Mouse (Mus musculus) neural tube, embryonic 12.5 days (tissue): ENCODE results near the gene Tnrc18. TPM values are rescaled to one million over a fixed set of nuclear protein-coding genes. Genes with fewer than 3 reads are reported as not detected.
A peak's percentile ranks its signal among the peaks of the same experiment; 100 is the strongest.

ENCODE experiments used
- ATAC-seq: fragments of 200-750 bp; cut with Nextera tagmentation; 2 replicates; pipeline ENCODE4 v1.8.0; 2017; ENCODE audit warnings: low read depth, mild to moderate bottlenecking, moderate TSS enrichment, moderate library complexity; ENCODE audit not compliant: low FRiP score
- H3K27ac ChIP-seq: fragments of 300-500 bp; sonication (generic); 2 replicates; pipeline ENCODE4 v1.5.1; 2016
- H3K27me3 ChIP-seq: fragments of 300-500 bp; sonication (generic); replicated peaks from 2 replicates; pipeline ENCODE4 v1.6.1; 2016; ENCODE audit warnings: mild to moderate bottlenecking
- H3K36me3 ChIP-seq: fragments of 300-500 bp; sonication (generic); 2 replicates; pipeline ENCODE4 v1.6.1; 2016; ENCODE audit warnings: mild to moderate bottlenecking
- H3K4me1 ChIP-seq: fragments of 300-500 bp; sonication (generic); 2 replicates; pipeline ENCODE4 v1.6.1; 2016
- H3K4me2 ChIP-seq: fragments of 300-500 bp; sonication (generic); replicated peaks from 2 replicates; pipeline ENCODE4 v1.6.1; 2016; ENCODE audit warnings: mild to moderate bottlenecking
- H3K4me3 ChIP-seq: fragments of 300-500 bp; sonication (generic); 2 replicates; pipeline ENCODE4 v1.5.1; 2016
- H3K9ac ChIP-seq: fragments of 300-500 bp; sonication (generic); 2 replicates; pipeline ENCODE4 v1.6.1; 2016; ENCODE audit warnings: mild to moderate bottlenecking
- H3K9me3 ChIP-seq: fragments of 300-500 bp; sonication (generic); 2 replicates; pipeline ENCODE4 v1.6.1; 2016; ENCODE audit warnings: mild to moderate bottlenecking
- WGBS: fragments of 180-500 bp; shearing (Covaris S2); methylation state at CpG from one replicate; pipeline ENCODE4 v1.1.7; 2016; 5-methylcytosine and 5-hydroxymethylcytosine counted together
- polyA plus RNA-seq: library from polyadenylated mRNA; unstranded; fragments of >200 nt; fragmentation: Nextera tagmentation; extraction: Ambion mirVana; gene quantifications from 2 replicates; pipeline ENCODE4 v1.2.1, GENCODE M21; 2016

Tnrc18 gene
- polyA plus RNA-seq, 1 experiment from 2014 or later = 51.5 TPM

GRCm38 (mm10) chr5:142812976-142813721 lies 4.3 kb downstream of the Tnrc18 start:
- Histone ChIP-seq H3K27ac (peak overlapping the region; percentile 100), H3K4me2 (peak overlapping the region; percentile 96), H3K36me3 (peaks cover 29% of the 10 kb centered on the region), H3K9me3 (no peaks in the 10 kb centered on the region), H3K4me3 (peak overlapping the region; percentile 88), H3K4me1 (peaks cover 39% of the 10 kb centered on the region), H3K9ac (peak overlapping the region; percentile 100), H3K27me3 (no peaks in the 10 kb centered on the region)
- ATAC-seq = no peak
- WGBS = 3% methylated on average over 18 of the region's 18 CpGs

- Histone ChIP-seq H3K4me1 (peaks cover 39% of the 10 kb centered on the region), H3K9me3 (no peaks in the 10 kb centered on the region), H3K27ac (peak overlapping the region; percentile 100), H3K4me3 (peak overlapping the region; percentile 88), H3K9ac (peak overlapping the region; percentile 100), H3K27me3 (no peaks in the 10 kb centered on the region), H3K36me3 (peaks cover 35% of the 10 kb centered on the region), H3K4me2 (peak overlapping the region; percentile 96)
- ATAC-seq = no peak
- 7% methylated on average over 8 of the region's 8 CpGs for WGBS
These were observed 4.9 kb downstream of the Tnrc18 start for GRCm38 (mm10) chr5:142812621-142812975.

GRCm38 (mm10) chr5:142811870-142812443 lies 5.5 kb downstream of the Tnrc18 start:
- H3K4me2 ChIP-seq = peak overlapping the region; percentile 96
- peaks cover 41% of the 10 kb centered on the region for H3K36me3 ChIP-seq
- no peaks in the 10 kb centered on the region for H3K9me3 ChIP-seq
- WGBS = 32% methylated on average over 8 of the region's 8 CpGs
- H3K4me3 ChIP-seq = peak overlapping the region; percentile 88
- peaks cover 39% of the 10 kb centered on the region for H3K4me1 ChIP-seq
- H3K27ac ChIP-seq = no peak overlapping the region
- H3K27me3 ChIP-seq = no peaks in the 10 kb centered on the region
- ATAC-seq = no peak
- peak overlapping the region; percentile 100 for H3K9ac ChIP-seq

- Histone ChIP-seq H3K9me3 (no peaks in the 10 kb centered on the region), H3K4me2 (peak overlapping the region; percentile 96), H3K27me3 (no peaks in the 10 kb centered on the region), H3K9ac (peak overlapping the region; percentile 100), H3K4me1 (peaks cover 39% of the 10 kb centered on the region), H3K27ac (no peak overlapping the region), H3K36me3 (peaks cover 48% of the 10 kb centered on the region), H3K4me3 (peak overlapping the region; percentile 18)
- no peak for ATAC-seq
- 18% methylated on average over 20 of the region's 20 CpGs for WGBS
These were observed 6.5 kb downstream of the Tnrc18 start for GRCm38 (mm10) chr5:142810710-142811599.

- no peaks in the 10 kb centered on the region for H3K27me3 ChIP-seq
- no peaks in the 10 kb centered on the region for H3K9me3 ChIP-seq
- no peak overlapping the region for H3K27ac ChIP-seq
- H3K4me2 ChIP-seq = no peak overlapping the region
- no peak overlapping the region for H3K9ac ChIP-seq
- no peak overlapping the region for H3K4me3 ChIP-seq
- H3K4me1 ChIP-seq = peaks cover 46% of the 10 kb centered on the region
- WGBS = 70% methylated on average over 7 of the region's 7 CpGs
- no peak for ATAC-seq
- peaks cover 51% of the 10 kb centered on the region for H3K36me3 ChIP-seq
These were observed 9.8 kb downstream of the Tnrc18 start for GRCm38 (mm10) chr5:142807661-142808060.

- Histone ChIP-seq H3K4me3 (no peak overlapping the region), H3K4me1 (peaks cover 47% of the 10 kb centered on the region), H3K36me3 (peaks cover 30% of the 10 kb centered on the region), H3K9ac (no peak overlapping the region), H3K27ac (no peak overlapping the region), H3K9me3 (no peaks in the 10 kb centered on the region), H3K4me2 (no peak overlapping the region), H3K27me3 (no peaks in the 10 kb centered on the region)
- 90% methylated on average over 1 of the region's 1 CpGs for WGBS
- no peak for ATAC-seq
These were observed 13.7 kb downstream of the Tnrc18 start for GRCm38 (mm10) chr5:142803746-142804145.

- Histone ChIP-seq H3K27ac (no peak overlapping the region), H3K27me3 (no peaks in the 10 kb centered on the region), H3K4me3 (0 out of 2 replicates have a peak overlapping the region, but pooled peaks have one; percentile 9), H3K9me3 (no peaks in the 10 kb centered on the region), H3K36me3 (peaks cover 26% of the 10 kb centered on the region), H3K4me2 (no peak overlapping the region), H3K4me1 (peaks cover 53% of the 10 kb centered on the region), H3K9ac (no peak overlapping the region)
- 86% methylated on average over 4 of the region's 4 CpGs for WGBS
- ATAC-seq = no peak
These were observed 14.6 kb downstream of the Tnrc18 start for GRCm38 (mm10) chr5:142802884-142803283.

- H3K36me3 ChIP-seq = peaks cover 17% of the 10 kb centered on the region
- no peaks in the 10 kb centered on the region for H3K9me3 ChIP-seq
- 36% methylated on average over 2 of the region's 2 CpGs for WGBS
- no peak overlapping the region for H3K4me3 ChIP-seq
- H3K4me1 ChIP-seq = peaks cover 57% of the 10 kb centered on the region
- no peaks in the 10 kb centered on the region for H3K27me3 ChIP-seq
- H3K9ac ChIP-seq = no peak overlapping the region
- ATAC-seq = no peak
- H3K27ac ChIP-seq = no peak overlapping the region
- peak overlapping the region; percentile 20; the same call in 1 of the 2 replicates for H3K4me2 ChIP-seq
These were observed 15.5 kb downstream of the Tnrc18 start for GRCm38 (mm10) chr5:142801977-142802376.

GRCm38 (mm10) chr5:142800656-142801055 lies 16.8 kb downstream of the Tnrc18 start:
- no peak for ATAC-seq
- WGBS = 24% methylated on average over 6 of the region's 6 CpGs
- H3K9me3 ChIP-seq = no peaks in the 10 kb centered on the region
- H3K4me2 ChIP-seq = no peak overlapping the region; the same call in 1 of the 2 replicates
- H3K27ac ChIP-seq = no peak overlapping the region
- no peak overlapping the region for H3K4me3 ChIP-seq
- H3K27me3 ChIP-seq = no peaks in the 10 kb centered on the region
- H3K36me3 ChIP-seq = peaks cover 14% of the 10 kb centered on the region
- H3K9ac ChIP-seq = no peak overlapping the region
- H3K4me1 ChIP-seq = peaks cover 57% of the 10 kb centered on the region

- ATAC-seq = no peak
- Histone ChIP-seq H3K27ac (no peak overlapping the region), H3K9me3 (no peaks in the 10 kb centered on the region), H3K4me1 (peaks cover 54% of the 10 kb centered on the region), H3K4me3 (no peak overlapping the region), H3K4me2 (no peak overlapping the region; the same call in 1 of the 2 replicates), H3K9ac (no peak overlapping the region), H3K36me3 (peaks cover 10% of the 10 kb centered on the region), H3K27me3 (no peaks in the 10 kb centered on the region)
- WGBS = 26% methylated on average over 8 of the region's 8 CpGs
These were observed 17.3 kb downstream of the Tnrc18 start for GRCm38 (mm10) chr5:142800198-142800597.

- H3K4me1 ChIP-seq = peaks cover 51% of the 10 kb centered on the region
- H3K4me3 ChIP-seq = no peak overlapping the region
- 65% methylated on average over 4 of the region's 4 CpGs for WGBS
- no peak overlapping the region for H3K9ac ChIP-seq
- no peaks in the 10 kb centered on the region for H3K9me3 ChIP-seq
- H3K4me2 ChIP-seq = no peak overlapping the region
- no peak overlapping the region for H3K27ac ChIP-seq
- peaks cover 9% of the 10 kb centered on the region for H3K36me3 ChIP-seq
- no peak for ATAC-seq
- H3K27me3 ChIP-seq = no peaks in the 10 kb centered on the region
These were observed 18.2 kb downstream of the Tnrc18 start for GRCm38 (mm10) chr5:142799259-142799658.

- 78% methylated on average over 12 of the region's 12 CpGs for WGBS
- Histone ChIP-seq H3K4me2 (no peak overlapping the region), H3K9me3 (no peaks in the 10 kb centered on the region), H3K36me3 (peaks cover 15% of the 10 kb centered on the region), H3K9ac (no peak overlapping the region), H3K4me1 (peaks cover 51% of the 10 kb centered on the region), H3K27ac (no peak overlapping the region), H3K27me3 (no peaks in the 10 kb centered on the region), H3K4me3 (no peak overlapping the region)
- ATAC-seq = no peak
These were observed 19.3 kb downstream of the Tnrc18 start for GRCm38 (mm10) chr5:142798190-142798589.
